Mouse (Mus musculus) liver, embryonic 12.5 days (tissue): ENCODE data around the gene Glb1. TPM values are rescaled to one million over a fixed set of nuclear protein-coding genes. Genes with fewer than 3 reads are reported as not detected.
"Not testable (repeated sequence)": the region's sequence is repeated elsewhere in the genome, so short reads cannot be mapped to it uniquely, and the experiment has no call there.

Experiments
- ATAC-seq: fragments of 200-750 bp; cut with Nextera tagmentation; 2 replicates; pipeline ENCODE4 v1.8.0; 2017; ENCODE audit warnings: moderate number of reproducible peaks, mild to moderate bottlenecking, moderate library complexity
- H3K27ac ChIP-seq: fragments of 300-500 bp; sonication (generic); 2 replicates; pipeline ENCODE4 v1.5.1; 2016; ENCODE audit warnings: mild to moderate bottlenecking
- H3K27me3 ChIP-seq: fragments of 300-500 bp; sonication (generic); replicated peaks from 2 replicates; pipeline ENCODE4 v1.6.1; 2016; ENCODE audit warnings: mild to moderate bottlenecking, moderate library complexity
- H3K36me3 ChIP-seq: fragments of 300-500 bp; sonication (generic); 2 replicates; pipeline ENCODE4 v1.6.1; 2016; ENCODE audit warnings: mild to moderate bottlenecking, moderate library complexity
- H3K4me1 ChIP-seq: fragments of 300-500 bp; sonication (generic); 2 replicates; pipeline ENCODE4 v1.6.1; 2016
- H3K4me2 ChIP-seq: fragments of 300-500 bp; sonication (generic); 2 replicates; pipeline ENCODE4 v1.6.1; 2016; ENCODE audit warnings: mild to moderate bottlenecking, moderate library complexity
- H3K4me3 ChIP-seq: fragments of 300-500 bp; sonication (generic); 2 replicates; pipeline ENCODE4 v1.5.1; 2016; ENCODE audit warnings: mild to moderate bottlenecking, moderate library complexity
- H3K9ac ChIP-seq: fragments of 300-500 bp; sonication (generic); 2 replicates; pipeline ENCODE4 v1.6.1; 2016; ENCODE audit warnings: mild to moderate bottlenecking, moderate library complexity
- H3K9me3 ChIP-seq: fragments of 300-500 bp; sonication (generic); replicated peaks from 2 replicates; pipeline ENCODE4 v1.6.1; 2016; ENCODE audit warnings: mild to moderate bottlenecking, moderate library complexity
- WGBS: fragments of 180-500 bp; shearing (Covaris S2); methylation state at CpG from one replicate; pipeline ENCODE4 v1.1.7; 2016; ENCODE audit not compliant: insufficient replicate concordance; 5-methylcytosine and 5-hydroxymethylcytosine counted together
- polyA plus RNA-seq: library from polyadenylated mRNA; unstranded; fragments of >200 nt; fragmentation: Nextera tagmentation; extraction: Ambion mirVana; gene quantifications from 2 replicates; pipeline ENCODE4 v1.2.1, GENCODE M21; 2016

Gene Glb1
- polyA plus RNA-seq, 1 experiment from 2014 or later, result 17.7 TPM

DNA sequence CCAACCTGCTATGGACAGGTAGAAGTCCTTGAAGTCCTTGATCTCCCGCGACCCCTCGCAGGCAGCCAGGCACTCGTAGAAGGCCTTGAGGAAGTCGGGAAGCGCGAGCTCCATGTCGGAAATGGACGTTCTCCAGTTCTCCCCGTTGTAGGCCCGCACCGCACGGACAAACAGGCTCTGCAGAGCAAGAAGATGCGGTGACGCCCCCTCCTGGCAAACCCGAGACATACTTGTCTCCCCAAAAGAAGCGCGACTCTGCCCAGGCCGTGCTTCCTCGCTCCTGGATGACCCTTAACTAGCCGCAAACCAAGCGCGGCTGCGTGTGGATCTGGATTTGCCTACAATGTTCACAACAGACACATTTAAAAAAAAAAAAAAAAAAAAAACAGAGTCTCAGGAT is 16.2 kb upstream of the Glb1 start:
- no peaks in the 10 kb centered on the region for H3K9me3 ChIP-seq
- WGBS, result 87% methylated on average over 24 of the region's 24 CpGs

DNA sequence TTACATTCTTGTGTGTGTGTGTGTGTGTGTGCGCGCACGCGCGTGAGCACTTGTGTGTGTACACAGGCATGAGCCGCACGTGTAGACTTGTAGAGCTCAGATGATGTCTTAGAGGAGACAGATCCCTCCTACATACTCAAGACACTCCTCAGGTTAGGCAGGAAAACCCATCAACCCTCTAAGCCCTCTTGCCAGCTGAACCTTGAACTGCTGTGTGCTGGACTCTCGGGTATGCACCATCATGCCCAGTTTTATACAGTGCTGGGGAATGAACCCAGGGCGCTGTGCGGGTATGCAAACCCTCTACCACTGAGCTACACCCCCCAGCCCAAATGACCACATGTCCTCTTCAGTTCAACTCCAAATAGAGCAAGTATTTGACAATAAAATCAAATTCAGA is 15.7 kb upstream of the Glb1 start:
- no peak for ATAC-seq
- 90% methylated on average over 10 of the region's 10 CpGs for WGBS
- H3K9me3 ChIP-seq, result no peaks in the 10 kb centered on the region

More for the DNA sequence above, 16.2 kb upstream of the Glb1 start:
- no peak overlapping the region for H3K4me3 ChIP-seq
- no peak for ATAC-seq
- no peak overlapping the region for H3K27ac ChIP-seq
- peaks cover 13% of the 10 kb centered on the region for H3K4me1 ChIP-seq
- H3K27me3 ChIP-seq, result no peaks in the 10 kb centered on the region
- no peak overlapping the region for H3K9ac ChIP-seq
- H3K4me2 ChIP-seq, result no peak overlapping the region
- peaks cover 29% of the 10 kb centered on the region for H3K36me3 ChIP-seq

DNA sequence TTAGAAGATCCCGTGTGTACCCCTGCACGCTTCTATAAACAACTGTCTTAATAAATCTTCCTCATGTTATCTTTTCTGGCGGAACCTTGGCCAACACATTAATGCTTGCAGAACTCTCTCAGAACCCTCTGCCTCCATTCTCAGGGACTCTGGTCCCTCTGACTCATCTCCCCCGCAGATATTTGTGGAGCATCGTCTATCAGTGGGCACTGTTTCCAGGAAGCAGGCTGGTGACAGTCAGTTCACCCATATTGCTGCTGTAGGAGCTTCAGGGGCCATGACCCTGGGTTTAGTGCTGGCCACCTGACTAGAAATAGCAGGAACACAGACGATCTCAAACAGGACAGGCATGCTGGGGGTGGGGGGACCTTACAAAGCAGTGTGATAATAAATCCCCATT is 13.8 kb upstream of the Glb1 start:
- Histone ChIP-seq H3K36me3 (peaks cover 22% of the 10 kb centered on the region), H3K9me3 (no peaks in the 10 kb centered on the region), H3K4me2 (no peak overlapping the region), H3K4me1 (peaks cover 26% of the 10 kb centered on the region), H3K27ac (no peak overlapping the region), H3K27me3 (no peaks in the 10 kb centered on the region), H3K9ac (no peak overlapping the region), H3K4me3 (no peak overlapping the region)
- 64% methylated on average over 6 of the region's 6 CpGs for WGBS
- no peak for ATAC-seq

More for the DNA sequence above, 15.7 kb upstream of the Glb1 start:
- H3K27me3 ChIP-seq, result no peaks in the 10 kb centered on the region
- peaks cover 17% of the 10 kb centered on the region for H3K4me1 ChIP-seq
- H3K27ac ChIP-seq, result no peak overlapping the region
- H3K36me3 ChIP-seq, result peaks cover 24% of the 10 kb centered on the region
- H3K9ac ChIP-seq, result no peak overlapping the region
- H3K4me3 ChIP-seq, result no peak overlapping the region
- no peak overlapping the region for H3K4me2 ChIP-seq

DNA sequence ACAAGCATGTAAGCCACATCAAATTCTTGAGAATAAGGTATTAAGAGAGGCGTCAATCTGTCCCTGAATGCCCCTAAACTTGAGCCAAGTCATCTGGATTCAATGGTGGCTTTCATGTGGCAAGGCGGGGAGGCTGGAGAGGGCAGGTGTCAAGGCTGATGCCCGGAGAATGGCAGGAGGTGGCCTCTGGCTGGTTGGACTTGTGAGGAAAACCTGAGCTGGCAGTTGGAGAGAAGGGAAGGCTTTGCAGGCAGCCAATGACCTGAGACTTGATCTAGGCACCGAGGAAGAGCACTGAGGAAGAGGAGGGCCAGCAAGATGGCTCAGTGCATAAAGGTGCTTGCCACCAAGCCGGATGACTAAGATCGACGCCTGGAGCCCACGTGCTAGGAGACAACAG is 12.6 kb upstream of the Glb1 start:
- no peaks in the 10 kb centered on the region for H3K27me3 ChIP-seq
- H3K4me2 ChIP-seq, result no peak overlapping the region
- peaks cover 22% of the 10 kb centered on the region for H3K36me3 ChIP-seq
- no peak for ATAC-seq
- peaks cover 26% of the 10 kb centered on the region for H3K4me1 ChIP-seq
- H3K9me3 ChIP-seq, result no peaks in the 10 kb centered on the region
- no peak overlapping the region for H3K27ac ChIP-seq
- H3K4me3 ChIP-seq, result no peak overlapping the region
- WGBS, result 76% methylated on average over 8 of the region's 8 CpGs
- H3K9ac ChIP-seq, result no peak overlapping the region

DNA sequence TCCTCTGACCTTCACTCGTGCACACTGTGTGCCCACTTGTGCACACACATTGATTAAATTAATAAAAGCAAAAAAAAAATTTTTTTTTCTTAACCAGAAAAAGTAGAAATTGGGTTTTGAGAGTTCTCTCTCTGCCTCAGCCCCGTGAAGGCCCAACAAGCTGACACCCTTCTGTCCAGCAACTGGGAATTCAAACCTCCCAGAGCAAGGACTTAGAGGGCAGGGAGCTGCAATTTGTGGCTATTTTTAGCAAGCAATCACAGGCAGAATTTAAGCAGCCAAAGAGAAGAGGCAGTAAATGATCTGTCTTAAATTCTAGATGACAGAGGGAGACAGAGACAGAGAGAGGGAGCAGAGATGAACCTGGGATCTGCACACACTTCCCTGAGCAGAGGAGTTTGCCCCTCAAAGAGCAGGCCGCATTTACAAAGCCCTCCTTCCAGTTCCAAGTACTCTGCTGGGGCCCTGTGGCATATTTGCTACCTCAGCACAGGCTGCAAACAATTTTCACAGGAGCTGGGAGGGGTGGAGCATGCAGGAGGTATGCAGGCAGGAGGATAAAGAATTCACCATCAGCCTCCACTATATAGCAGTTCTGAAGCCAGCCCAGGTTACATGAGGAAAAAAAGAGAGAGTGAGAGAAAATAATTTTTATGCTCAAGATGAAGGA is 12.0 kb upstream of the Glb1 start:
- Histone ChIP-seq H3K36me3 (peaks cover 20% of the 10 kb centered on the region), H3K27ac (no peak overlapping the region), H3K27me3 (no peaks in the 10 kb centered on the region), H3K4me1 (peaks cover 30% of the 10 kb centered on the region), H3K4me3 (no peak overlapping the region), H3K9ac (no peak overlapping the region), H3K9me3 (no peaks in the 10 kb centered on the region), H3K4me2 (0 out of 2 replicates have a peak overlapping the region, but pooled peaks have one; percentile 99)
- WGBS, result 59% methylated on average over 3 of the region's 3 CpGs
- no peak for ATAC-seq

DNA sequence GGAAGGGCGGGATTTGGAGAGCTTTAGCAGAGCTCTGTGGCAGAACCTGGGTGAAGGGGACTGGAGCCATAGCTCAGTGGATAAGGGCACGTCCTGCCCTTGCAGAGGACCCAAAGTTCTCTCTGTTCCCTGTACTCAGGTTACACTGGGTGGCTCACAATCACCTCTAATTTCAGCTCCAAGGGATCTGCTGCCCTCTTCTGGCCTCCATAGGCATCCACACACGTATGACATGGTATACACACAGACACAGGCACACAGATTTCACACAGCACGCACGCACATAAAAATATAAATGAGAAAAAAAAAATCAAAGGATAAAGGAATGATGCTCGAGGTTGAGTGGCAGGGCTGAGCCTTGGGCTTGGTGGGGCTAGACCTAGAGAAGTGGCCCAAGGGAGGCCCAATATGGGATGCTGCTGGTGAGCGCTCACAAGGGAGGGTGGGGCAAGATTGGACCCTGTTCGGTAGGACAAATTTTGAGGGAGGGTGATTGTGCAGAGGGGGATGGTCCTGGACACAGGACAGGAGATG is 11.4 kb upstream of the Glb1 start:
- Histone ChIP-seq H3K9ac (no peak overlapping the region), H3K27me3 (no peaks in the 10 kb centered on the region), H3K36me3 (peaks cover 14% of the 10 kb centered on the region), H3K4me2 (peak overlapping the region; percentile 99), H3K4me3 (peak overlapping the region; percentile 78), H3K4me1 (peaks cover 36% of the 10 kb centered on the region), H3K9me3 (no peaks in the 10 kb centered on the region), H3K27ac (no peak overlapping the region)
- 73% methylated on average over 8 of the region's 8 CpGs for WGBS
- peak; percentile 4; the same call in 1 of the 2 replicates for ATAC-seq

DNA sequence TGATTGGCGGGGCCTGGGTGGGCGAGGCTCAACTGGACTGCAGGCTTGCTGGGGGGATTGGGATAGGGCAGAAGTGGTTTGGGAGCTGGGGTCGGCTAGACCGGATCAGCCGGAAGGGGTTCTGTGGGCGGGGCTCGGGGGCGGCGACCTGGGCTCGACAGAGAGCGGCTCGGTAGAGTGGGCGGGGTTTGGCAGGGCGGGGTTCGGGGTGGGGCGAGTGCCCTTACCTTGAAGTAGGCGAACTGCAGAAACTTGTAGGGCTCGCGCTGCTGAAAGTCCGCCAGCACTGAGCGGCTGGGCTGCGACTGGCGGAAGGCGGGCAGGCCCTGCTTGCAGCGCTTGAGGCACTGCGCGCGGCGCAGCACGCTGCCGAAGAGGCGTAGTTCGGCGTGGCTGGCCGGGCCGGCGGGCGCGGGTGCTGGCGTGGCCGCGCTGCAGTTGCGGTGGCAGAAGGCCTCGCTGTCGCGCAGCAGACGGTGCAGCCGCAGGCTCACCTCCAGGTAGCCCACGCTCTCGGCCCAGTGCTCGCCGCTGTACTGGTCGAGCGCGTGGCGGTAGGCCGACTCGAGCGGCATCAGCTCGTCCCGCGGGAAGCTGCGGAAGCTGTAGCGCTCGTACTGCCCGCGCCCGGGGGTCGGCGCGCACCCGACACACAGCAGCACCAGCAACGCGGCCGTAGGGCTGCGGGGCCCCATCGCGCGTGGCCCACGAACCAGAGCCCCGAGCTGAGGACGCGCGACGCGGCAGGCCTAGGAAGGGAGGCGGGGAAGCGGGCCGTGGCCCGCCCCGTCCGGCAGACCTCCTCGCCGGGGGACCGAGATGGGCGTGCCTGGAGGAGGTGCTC is 10.7 kb upstream of the Glb1 start, which contains the start of gene Crtap:
Gene Crtap (minus strand): TSS at position 771 of the 844 bp plus-strand sequence.
- 1% methylated on average over 96 of the region's 96 CpGs for WGBS
- peaks cover 9% of the 10 kb centered on the region for H3K36me3 ChIP-seq
- peaks cover 43% of the 10 kb centered on the region for H3K4me1 ChIP-seq
- H3K4me3 ChIP-seq, result peak within 1 kb of the TSS; percentile 78
- H3K9me3 ChIP-seq, result no peaks in the 10 kb centered on the region
- H3K4me2 ChIP-seq, result peak within 1 kb of the TSS; percentile 99
- peak; percentile 82 for ATAC-seq
- peak within 1 kb of the TSS; percentile 81 for H3K27ac ChIP-seq
- peak within 1 kb of the TSS; percentile 82 for H3K9ac ChIP-seq
- H3K27me3 ChIP-seq, result no peaks in the 10 kb centered on the region

DNA sequence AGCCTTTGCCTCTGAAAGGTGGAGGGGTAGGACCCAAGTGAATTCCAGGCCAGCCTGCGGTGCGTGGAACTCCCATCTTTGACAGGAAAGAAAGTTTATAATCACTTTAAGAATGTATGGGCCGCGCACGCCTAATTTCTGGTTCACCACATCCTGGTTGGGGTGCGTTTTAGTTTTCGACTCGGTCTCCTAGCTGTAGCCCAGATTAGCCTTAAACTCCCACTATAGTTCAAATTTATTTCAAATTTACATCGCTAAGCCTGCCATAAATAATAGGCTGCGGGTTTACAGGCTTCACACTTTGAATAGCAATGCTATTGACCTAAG is 10.2 kb upstream of the Glb1 start:
- Histone ChIP-seq H3K27me3 (no peaks in the 10 kb centered on the region), H3K4me2 (peak overlapping the region; percentile 99), H3K36me3 (peaks cover 3% of the 10 kb centered on the region), H3K4me3 (peak overlapping the region; percentile 78), H3K9me3 (no peaks in the 10 kb centered on the region), H3K9ac (peak overlapping the region; percentile 82), H3K4me1 (peaks cover 49% of the 10 kb centered on the region), H3K27ac (peak overlapping the region; percentile 81)
- ATAC-seq, result no peak
- WGBS, result 3% methylated on average over 10 of the region's 10 CpGs

DNA sequence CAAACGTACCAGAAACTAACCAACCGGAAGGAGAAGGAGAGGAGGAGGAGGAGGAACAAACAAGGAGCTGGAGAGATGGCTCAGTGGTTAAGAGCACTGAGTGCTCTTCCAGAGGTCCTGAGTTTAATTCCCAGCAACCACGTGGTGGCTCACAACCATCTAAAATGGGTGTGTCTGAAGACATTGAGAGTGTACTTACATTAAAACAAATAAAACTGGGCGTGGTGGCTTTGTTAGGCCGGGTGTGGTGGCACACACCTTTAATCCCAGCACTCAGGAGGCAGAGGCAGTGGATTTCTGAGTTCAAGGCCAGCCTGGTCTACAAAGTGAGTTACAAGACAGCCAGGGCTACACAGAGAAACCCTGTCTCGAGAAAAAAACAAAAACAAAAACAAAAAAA is 6.7 kb upstream of the Glb1 start:
- H3K4me1 ChIP-seq, result peaks cover 45% of the 10 kb centered on the region
- not testable (repeated sequence) for H3K27ac ChIP-seq, H3K9ac ChIP-seq, ATAC-seq, H3K4me2 ChIP-seq, H3K9me3 ChIP-seq, H3K36me3 ChIP-seq, H3K4me3 ChIP-seq, H3K27me3 ChIP-seq
- 51% methylated on average over 6 of the region's 6 CpGs for WGBS

DNA sequence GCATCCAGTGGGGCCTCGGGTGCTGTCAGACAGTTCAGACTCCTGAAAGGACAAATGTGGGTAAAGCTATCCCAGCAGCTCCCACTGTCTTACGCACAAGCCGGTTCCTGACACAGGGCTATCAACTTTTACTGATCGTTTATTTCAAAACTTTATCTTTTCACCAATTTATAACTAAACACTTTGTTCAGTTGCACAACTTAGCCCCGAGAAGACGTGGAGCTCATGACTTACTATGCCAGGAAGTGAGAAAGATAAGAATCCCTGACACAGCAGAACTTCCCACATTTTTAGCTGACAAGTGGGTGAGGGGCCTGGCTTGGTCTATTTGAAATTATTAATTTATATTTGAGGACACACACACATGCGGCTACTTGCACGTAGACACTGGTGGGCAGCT is 6.2 kb upstream of the Glb1 start:
- no peaks in the 10 kb centered on the region for H3K36me3 ChIP-seq
- H3K27me3 ChIP-seq, result no peaks in the 10 kb centered on the region
- H3K4me3 ChIP-seq, result no peak overlapping the region
- H3K27ac ChIP-seq, result 0 out of 2 replicates have a peak overlapping the region, but pooled peaks have one; percentile 14
- ATAC-seq, result no peak
- H3K4me1 ChIP-seq, result peaks cover 45% of the 10 kb centered on the region
- 41% methylated on average over 8 of the region's 8 CpGs for WGBS
- H3K4me2 ChIP-seq, result no peak overlapping the region
- no peak overlapping the region for H3K9ac ChIP-seq
- H3K9me3 ChIP-seq, result no peaks in the 10 kb centered on the region

DNA sequence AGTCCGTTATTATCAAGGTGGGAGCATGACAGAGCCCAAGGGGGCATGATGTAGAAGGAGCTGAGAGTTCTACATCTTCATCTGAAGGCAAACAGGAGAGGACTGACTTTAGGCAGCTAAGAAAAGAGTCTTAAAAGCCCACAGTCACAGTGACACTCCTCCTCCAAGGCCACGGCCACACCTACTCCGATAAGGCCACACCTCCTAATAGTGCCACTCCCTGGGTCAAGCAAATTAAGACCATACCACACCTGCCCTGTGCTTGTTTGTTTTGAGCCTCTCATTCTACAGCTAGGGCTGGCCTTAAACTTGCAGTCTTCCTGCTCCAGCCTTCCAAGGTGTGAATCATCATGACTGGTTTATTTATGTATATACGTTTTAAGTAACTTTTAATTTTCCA is 5.6 kb upstream of the Glb1 start:
- no peak overlapping the region for H3K4me3 ChIP-seq
- H3K9me3 ChIP-seq, result no peaks in the 10 kb centered on the region
- H3K27me3 ChIP-seq, result no peaks in the 10 kb centered on the region
- peak; percentile 41; the same call in 1 of the 2 replicates for ATAC-seq
- H3K4me2 ChIP-seq, result no peak overlapping the region
- no peak overlapping the region for H3K27ac ChIP-seq
- no peak overlapping the region for H3K9ac ChIP-seq
- no peaks in the 10 kb centered on the region for H3K36me3 ChIP-seq
- H3K4me1 ChIP-seq, result peaks cover 44% of the 10 kb centered on the region
- 68% methylated on average over 4 of the region's 4 CpGs for WGBS

DNA sequence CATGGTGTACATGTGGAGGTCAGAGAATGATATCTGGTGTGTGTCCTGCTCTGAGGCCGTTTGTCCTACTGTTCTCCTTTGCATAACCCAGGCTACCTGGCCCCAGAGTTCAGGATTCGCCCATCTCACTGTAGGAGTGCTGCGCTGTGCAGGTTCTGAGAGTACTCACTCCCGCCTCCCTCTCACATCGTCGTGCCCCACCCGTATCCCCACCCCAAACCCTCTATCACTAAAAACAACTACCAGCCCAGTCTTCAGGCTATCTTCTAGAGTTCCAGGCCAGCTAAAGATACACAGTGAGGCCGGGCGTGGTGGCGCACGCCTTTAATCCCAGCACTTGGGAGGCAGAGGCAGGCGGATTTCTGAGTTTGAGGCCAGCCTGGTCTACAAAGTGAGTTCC is 1.2 kb upstream of the Glb1 start:
- 45% methylated on average over 12 of the region's 12 CpGs for WGBS
- H3K27ac ChIP-seq, result no peak overlapping the region
- H3K4me1 ChIP-seq, result peaks cover 44% of the 10 kb centered on the region
- no peaks in the 10 kb centered on the region for H3K27me3 ChIP-seq
- no peaks in the 10 kb centered on the region for H3K9me3 ChIP-seq
- no peak overlapping the region for H3K9ac ChIP-seq
- no peak overlapping the region for H3K4me3 ChIP-seq
- peaks cover 11% of the 10 kb centered on the region for H3K36me3 ChIP-seq
- H3K4me2 ChIP-seq, result no peak overlapping the region
- peak; percentile 74 for ATAC-seq
